Mouse (Mus musculus) layer of hippocampus, postnatal 25 days (tissue): Measurements from ENCODE around the gene Slc25a11. TPM values are rescaled to one million over a fixed set of nuclear protein-coding genes. Genes with fewer than 3 reads are reported as not detected.

ENCODE experiments used
- total RNA-seq, 2 experiments: library from RNA; stranded (reverse); gene quantifications; 2 replicates each; pipeline ENCODE4 v1.2.3; 2021

The Slc25a11 gene
- total RNA-seq, 2 experiments from 2014 or later: 127 to 129 TPM

Other genes with a start within 250 kb of the Slc25a11 start
- 10 to 100 TPM; 32.8 to 34.3 TPM for gene Pelp1, start 237.4 kb downstream of the Slc25a11 start, total RNA-seq
- 100 to 1,000 TPM in 1 of 2 experiments, 10 to 100 TPM in 1; 90.7 to 104 TPM for gene Arrb2, start 214.8 kb downstream of the Slc25a11 start, total RNA-seq
- gene Med11, start 195.6 kb downstream of the Slc25a11 start, total RNA-seq: 10 to 100 TPM; 15.5 to 17.4 TPM
- gene Zmynd15, start 188.0 kb downstream of the Slc25a11 start, total RNA-seq: under 1 TPM; 0.37 to 0.42 TPM
- 1 to 10 TPM in 1 of 2 experiments, under 1 TPM in 1; 0.62 to 1.1 TPM for gene Cxcl16, start 187.5 kb downstream of the Slc25a11 start, total RNA-seq
- under 1 TPM; 0.47 to 0.61 TPM for gene Tm4sf5, start 142.2 kb downstream of the Slc25a11 start, total RNA-seq
- not detected for gene Vmo1, start 132.9 kb downstream of the Slc25a11 start, total RNA-seq
- gene Gltpd2, start 128.3 kb downstream of the Slc25a11 start, total RNA-seq: not detected
- 100 to 1,000 TPM; 178 to 211 TPM for gene Psmb6, start 122.1 kb downstream of the Slc25a11 start, total RNA-seq
- not detected for gene Gm40193, start 114.5 kb downstream of the Slc25a11 start, total RNA-seq
- 10 to 100 TPM; 16.2 to 18.9 TPM for gene Pld2, start 107.4 kb downstream of the Slc25a11 start, total RNA-seq
- gene Mink1, start 84.6 kb downstream of the Slc25a11 start, total RNA-seq: 100 to 1,000 TPM; 434 to 488 TPM
- gene 4930544D05Rik, start 31.6 kb downstream of the Slc25a11 start, total RNA-seq: under 1 TPM in 1 of 2 experiments, not detected in 1; 0.66 TPM
- gene Chrne, start 28.3 kb downstream of the Slc25a11 start, total RNA-seq: under 1 TPM in 1 of 2 experiments, not detected in 1; 0.44 TPM
- gene Gp1ba, start 8.4 kb downstream of the Slc25a11 start, total RNA-seq: not detected
- gene Rnf167, start 244 bp downstream of the Slc25a11 start, total RNA-seq: 10 to 100 TPM; 86.9 to 87.6 TPM
- 100 to 1,000 TPM; 376 to 385 TPM for gene Pfn1, start 7.2 kb upstream of the Slc25a11 start, total RNA-seq
- gene Eno3, start 9.7 kb upstream of the Slc25a11 start, total RNA-seq: 1 to 10 TPM; 7.2 to 8.2 TPM
- gene Spag7, start 21.9 kb upstream of the Slc25a11 start, total RNA-seq: 10 to 100 TPM; 48.7 to 48.8 TPM
- 100 to 1,000 TPM; 326 to 389 TPM for gene Camta2, start 40.6 kb upstream of the Slc25a11 start, total RNA-seq
- 1 to 10 TPM; 3.1 to 3.4 TPM for gene Inca1, start 52.7 kb upstream of the Slc25a11 start, total RNA-seq
- gene Kif1c, start 53.1 kb upstream of the Slc25a11 start, total RNA-seq: 10 to 100 TPM; 71.5 to 78.9 TPM
- gene Zfp3, start 116.7 kb upstream of the Slc25a11 start, total RNA-seq: 10 to 100 TPM; 23.1 to 24.8 TPM
- gene Scimp, start 165.1 kb upstream of the Slc25a11 start, total RNA-seq: not detected
- 100 to 1,000 TPM; 113 to 118 TPM for gene Rabep1, start 197.3 kb upstream of the Slc25a11 start, total RNA-seq